Mouse (Mus musculus) brain, embryonic 14.5 days (tissue): ENCODE measurements around the gene Jmjd7.

Source experiments
- CTCF ChIP-seq: fragments of 200-500 bp; IDR thresholded peaks from 2 replicates; pipeline ENCODE4 v1.5.1; 2012; ENCODE audit warnings: inconsistent platforms, mild to moderate bottlenecking, moderate library complexity, borderline replicate concordance; ENCODE audit not compliant: insufficient read depth, insufficient read length; ENCODE audit errors: extremely low read depth
- POLR2A ChIP-seq: fragments of 200-500 bp; IDR thresholded peaks from 2 replicates; pipeline ENCODE4 v1.6.1; 2012; ENCODE audit warnings: mild to moderate bottlenecking, inconsistent platforms, borderline replicate concordance; ENCODE audit not compliant: poor library complexity, insufficient read depth, insufficient read length, severe bottlenecking; ENCODE audit errors: extremely low read depth

- TF ChIP-seq CTCF (no peak), POLR2A (no peak)
Observed at GRCm38 (mm10) chr2:120044101-120044603, 16.9 kb downstream of the Jmjd7 start.
